Mouse (Mus musculus): ENCODE results near the gene Smim24. TPM values are rescaled to one million over a fixed set of nuclear protein-coding genes. Genes with fewer than 3 reads are reported as not detected.

Smim24 gene
- total RNA-seq, 2 experiments from 2014 or later: 1.9 to 2.0 TPM

DNA sequence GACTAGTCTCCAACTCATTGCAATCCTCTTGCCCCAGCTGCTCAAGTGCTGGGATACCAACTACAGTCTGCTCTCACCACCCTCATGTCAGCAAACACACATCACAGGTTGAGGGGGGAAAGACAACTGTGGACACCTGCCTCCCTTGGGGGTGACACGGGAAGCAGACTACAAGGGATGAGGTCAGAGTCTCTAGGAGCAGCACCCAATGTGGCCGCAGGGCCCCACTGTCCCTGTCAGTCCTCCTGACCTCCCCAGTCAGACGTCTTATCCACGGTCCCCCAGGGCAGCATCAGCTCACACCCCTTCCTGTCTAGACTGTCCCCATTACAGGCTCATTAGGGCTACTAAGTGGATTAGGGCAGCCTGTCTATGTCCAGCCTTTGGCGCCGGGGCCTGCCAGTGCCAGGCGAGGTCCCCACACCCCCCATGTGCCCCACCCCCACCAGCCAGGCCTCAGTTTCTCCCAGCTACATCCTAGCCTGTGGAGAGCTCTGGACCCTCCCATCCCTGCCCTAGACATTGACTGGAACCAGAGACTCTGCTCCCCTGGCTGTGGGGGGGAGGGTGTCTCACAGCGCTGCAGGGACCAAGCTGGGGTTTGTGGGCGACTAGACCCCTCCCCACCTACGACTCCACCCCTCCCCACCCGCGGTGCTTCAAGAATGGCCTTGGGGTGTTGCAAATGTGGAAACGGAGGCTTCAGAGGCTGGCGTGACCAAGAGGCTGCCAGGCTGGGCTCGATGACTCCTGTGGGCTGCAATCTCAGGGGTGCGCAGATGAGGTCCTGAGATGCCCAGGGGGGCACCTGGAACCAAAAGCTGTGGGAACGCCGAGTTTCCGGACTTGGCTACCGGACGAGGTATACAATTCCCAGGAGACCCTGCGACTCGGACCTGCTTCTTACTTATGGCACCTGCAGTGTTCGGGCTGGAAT, 13.9 kb downstream of the Smim24 start:
- intact Hi-C loops (cut with DNase I): no loop called here
- DNase-seq: peak in 1 of 2 experiments; percentile 29

DNA sequence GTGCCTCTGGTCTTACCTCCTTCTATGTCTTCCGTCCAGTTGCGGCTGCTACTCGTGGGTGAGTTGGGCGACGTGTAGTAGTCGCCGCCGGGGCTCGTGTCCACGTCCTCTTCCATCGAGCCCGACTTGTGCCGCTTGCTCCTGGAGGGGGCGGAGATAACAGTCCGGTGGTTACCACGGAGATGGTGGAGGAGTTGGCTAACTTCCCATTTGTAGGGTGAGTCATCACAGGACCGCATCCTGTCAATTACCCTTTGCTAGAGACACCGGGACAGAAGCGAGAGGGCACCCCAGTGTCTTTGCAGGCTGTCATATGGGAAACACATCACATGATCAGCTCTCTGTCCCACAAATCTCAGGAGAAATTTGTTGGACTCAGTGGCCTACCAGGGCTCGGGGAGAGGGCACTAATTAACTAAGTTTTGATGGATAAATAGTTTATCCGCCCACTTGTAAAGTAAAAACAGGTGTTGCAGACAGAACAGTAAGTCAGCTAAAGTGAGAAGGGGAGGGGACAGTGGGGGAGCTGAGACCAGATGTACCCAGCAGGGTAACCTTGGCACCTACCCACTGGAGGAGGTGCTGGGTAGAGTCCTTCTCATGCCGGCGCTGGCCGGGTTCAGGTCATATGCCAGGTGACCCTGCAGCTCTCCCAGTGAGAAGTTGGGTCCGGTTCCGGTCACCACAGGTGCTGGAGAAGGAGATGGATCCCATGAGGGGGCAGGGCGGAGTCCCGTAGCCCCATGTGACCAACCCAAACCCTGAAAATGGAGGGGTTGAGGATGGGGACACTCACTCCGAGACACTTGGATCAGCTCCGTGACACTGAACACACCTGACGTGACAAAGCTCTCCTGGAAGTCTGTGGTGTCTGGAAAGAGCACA, 14.9 kb downstream of the Smim24 start:
- intact Hi-C loops (cut with DNase I): loop anchor here (2.0 kb wide), 1 partner anchor 35 kb away; no protein-coding TSS in a partner anchor

DNA sequence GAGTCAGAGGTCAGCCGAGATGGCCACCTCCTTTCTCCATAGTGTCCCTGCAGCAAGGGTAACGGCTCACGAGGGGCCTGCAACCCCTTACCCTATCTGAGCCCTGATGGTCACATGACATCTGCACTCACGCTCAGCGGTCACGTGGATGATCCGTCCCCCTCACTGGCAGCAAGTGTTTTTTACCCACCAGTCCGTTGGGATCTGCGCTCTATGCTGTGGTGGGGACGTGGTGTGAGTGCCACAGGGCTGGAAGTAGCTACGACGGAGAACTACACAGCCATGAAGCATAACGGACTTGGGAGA, 15.5 kb downstream of the Smim24 start:
- no peak for DNase-seq
- intact Hi-C loops (cut with DNase I): loop anchor here (2.0 kb wide), 1 partner anchor 34 kb away; no protein-coding TSS in a partner anchor

More for the DNA sequence above, 14.9 kb downstream of the Smim24 start:
- peak; percentile 77 to 82 for DNase-seq

DNA sequence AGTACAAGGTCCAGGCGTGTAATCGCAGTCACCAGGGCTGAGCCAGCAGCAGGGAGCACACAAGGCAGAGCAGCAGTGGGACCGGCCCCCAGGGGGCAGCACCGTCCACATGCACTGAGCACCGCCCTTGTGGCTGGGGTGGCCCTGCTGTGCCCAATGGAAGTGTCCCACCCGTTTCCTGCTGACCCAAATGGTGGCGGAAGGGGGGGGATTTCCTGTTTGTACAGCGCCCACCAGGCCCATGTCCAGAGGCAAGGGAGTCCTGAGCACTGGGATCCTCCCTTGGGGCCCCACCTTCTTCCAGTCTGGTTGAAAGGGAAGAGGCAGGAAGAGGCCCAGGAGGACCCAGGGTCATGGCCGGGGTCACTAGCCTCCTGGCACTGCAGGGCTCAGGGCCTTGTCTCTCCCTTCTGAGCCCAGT, 16.0 kb downstream of the Smim24 start:
- intact Hi-C loops (cut with DNase I): loop anchor here (2.0 kb wide), 1 partner anchor 34 kb away; no protein-coding TSS in a partner anchor
- peak; percentile 92 to 93 for DNase-seq

DNA sequence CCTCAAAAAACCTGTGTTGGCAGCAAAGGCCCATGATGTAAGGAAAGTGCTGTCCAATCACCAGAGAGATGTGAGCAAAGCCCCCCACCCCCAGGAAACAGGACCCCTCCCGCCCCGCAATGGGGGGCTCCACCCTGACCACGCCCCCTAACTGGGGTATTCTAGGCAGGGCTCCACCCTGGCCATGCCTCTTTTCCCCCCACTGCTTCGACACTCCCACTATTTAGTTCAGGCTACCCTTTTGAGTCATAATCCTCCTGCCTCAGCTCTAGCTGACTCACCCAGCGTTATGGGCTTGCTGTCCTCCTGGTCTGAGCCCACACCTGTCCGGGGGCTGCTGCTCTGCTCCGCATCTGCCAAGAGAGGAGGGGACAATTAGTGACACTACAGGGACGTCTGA, 16.5 kb downstream of the Smim24 start:
- no peak for DNase-seq
- intact Hi-C loops (cut with DNase I): loop anchor here (2.0 kb wide), 1 partner anchor 33 kb away; no protein-coding TSS in a partner anchor

DNA sequence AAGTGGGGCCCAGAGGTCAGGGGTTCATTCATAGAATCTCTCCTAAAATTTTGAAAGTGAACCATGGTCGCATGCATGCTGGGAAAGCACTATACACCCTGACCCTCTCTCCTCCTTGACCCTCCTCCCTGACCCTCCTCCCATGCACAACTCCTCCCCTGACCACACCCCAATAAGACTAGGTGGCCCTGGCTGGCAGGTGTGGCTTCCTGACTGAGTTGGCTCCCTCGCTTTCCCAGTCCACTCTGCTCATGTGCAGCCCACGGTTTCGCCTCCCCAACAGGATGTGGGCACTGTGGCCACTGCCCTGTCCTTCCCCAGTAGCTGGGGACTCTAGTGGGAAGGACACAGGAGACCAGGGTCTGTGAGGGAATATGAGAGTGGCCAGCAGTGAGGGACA, 17.5 kb downstream of the Smim24 start:
- intact Hi-C loops (cut with DNase I): loop anchor here (2.0 kb wide), 1 partner anchor 14 kb away; no protein-coding TSS in a partner anchor
- peak in 1 of 2 experiments; percentile 23 for DNase-seq

DNA sequence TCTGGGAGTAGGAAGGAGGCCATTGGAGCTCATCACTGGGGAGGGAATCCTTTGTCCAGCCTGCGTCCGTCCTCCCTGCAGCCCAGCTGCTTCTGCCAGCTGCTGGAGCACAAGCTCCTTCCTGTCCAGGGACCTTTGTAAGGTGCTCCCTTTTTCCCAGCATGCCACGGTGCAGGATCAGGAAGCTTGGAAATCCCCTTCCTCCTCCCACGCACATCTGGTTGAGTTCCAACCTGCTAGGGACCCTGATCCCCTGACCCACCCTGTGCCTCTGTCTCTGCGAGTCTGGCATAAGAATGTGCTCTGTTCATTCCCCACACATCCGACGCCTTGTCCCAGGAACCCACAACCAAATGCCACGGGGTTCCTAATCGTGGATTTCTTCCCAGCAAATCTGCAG, 18.1 kb downstream of the Smim24 start:
- DNase-seq: peak; percentile 65 to 69
- intact Hi-C loops (cut with DNase I): loop anchor here (2.0 kb wide), 1 partner anchor 14 kb away; no protein-coding TSS in a partner anchor

DNA sequence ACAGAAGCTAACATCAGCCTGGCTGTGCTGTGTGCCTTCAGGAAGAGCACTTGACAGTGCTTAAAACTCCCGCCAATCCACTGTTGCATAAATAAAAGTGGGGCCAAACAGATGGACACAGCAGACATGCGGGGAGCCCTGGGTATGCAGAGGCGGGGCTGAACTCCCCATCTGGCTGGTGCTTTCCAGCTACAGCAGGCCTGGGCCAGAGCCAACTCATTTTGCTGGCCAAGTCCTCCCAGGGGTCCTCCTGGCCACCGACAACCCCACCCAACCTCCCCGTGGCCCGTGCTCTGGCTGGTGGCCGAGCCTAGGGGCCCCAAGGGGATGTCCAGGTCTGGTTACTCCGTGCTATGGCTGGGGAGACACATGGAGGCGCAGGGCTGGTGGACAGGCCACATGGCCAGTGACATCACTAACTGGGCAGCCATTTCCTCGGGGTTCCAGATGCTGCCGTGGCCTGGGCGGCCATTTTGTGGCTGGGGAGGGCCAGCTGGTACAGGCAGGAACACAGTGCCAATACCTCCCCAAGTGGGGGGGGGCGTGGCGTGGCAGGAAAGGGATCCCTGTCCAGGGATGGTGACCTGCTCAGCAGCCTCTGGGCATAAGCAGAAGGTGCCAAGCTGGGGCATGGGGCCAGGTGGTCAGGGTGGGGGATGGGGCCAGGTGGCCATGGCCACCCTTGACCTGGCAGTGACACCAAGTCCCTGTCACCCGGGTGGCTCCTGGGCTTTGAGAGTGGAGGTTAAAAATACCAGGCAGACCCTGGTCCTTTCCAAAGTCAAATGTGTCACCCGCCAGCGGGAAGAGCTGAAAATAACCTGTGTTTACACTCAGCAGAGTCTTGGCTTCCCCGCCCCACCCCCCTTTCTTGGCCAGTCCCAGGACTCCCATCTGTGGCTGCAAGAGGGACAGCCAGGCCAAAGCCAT, 18.9 kb downstream of the Smim24 start:
- intact Hi-C loops (cut with DNase I): loop anchor here (2.0 kb wide), 1 partner anchor 13 kb away; no protein-coding TSS in a partner anchor
- peak; percentile 94 for DNase-seq

DNA sequence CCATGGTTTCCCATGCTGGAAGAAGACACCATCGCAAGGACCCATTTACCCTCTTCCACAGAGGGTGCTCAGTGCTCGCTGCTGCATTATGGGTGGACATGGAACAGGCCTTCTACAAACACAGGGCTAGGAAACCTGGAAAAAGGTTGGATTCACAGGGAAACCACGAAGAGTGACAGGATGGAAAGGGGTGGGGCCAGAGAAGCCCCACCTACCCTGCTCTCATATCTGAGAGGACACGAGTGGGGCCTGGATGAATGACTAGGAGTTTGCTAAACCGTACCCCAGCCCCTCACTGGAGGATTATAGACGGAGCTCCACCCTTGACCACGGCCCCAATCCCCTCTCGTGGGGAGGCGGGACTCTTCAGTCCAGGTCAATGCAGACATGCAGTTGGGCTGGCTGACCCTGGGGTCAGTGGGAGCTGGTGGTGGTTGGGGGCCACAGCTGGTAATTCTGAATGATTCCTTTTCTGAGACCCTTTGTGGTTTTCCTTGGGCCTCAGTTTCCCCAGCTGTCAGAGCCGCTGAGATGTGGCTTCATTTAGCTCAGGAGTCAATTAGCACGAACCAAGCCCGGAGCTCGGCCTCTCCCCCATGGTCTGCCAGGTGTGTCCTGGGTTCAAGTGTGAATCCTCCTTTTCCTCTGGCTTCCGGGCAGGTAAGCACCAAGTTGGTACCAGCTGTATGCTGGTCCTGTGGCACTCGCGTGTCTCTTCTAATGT, 19.9 kb downstream of the Smim24 start:
- intact Hi-C loops (cut with DNase I): no loop called here
- no peak for DNase-seq

DNA sequence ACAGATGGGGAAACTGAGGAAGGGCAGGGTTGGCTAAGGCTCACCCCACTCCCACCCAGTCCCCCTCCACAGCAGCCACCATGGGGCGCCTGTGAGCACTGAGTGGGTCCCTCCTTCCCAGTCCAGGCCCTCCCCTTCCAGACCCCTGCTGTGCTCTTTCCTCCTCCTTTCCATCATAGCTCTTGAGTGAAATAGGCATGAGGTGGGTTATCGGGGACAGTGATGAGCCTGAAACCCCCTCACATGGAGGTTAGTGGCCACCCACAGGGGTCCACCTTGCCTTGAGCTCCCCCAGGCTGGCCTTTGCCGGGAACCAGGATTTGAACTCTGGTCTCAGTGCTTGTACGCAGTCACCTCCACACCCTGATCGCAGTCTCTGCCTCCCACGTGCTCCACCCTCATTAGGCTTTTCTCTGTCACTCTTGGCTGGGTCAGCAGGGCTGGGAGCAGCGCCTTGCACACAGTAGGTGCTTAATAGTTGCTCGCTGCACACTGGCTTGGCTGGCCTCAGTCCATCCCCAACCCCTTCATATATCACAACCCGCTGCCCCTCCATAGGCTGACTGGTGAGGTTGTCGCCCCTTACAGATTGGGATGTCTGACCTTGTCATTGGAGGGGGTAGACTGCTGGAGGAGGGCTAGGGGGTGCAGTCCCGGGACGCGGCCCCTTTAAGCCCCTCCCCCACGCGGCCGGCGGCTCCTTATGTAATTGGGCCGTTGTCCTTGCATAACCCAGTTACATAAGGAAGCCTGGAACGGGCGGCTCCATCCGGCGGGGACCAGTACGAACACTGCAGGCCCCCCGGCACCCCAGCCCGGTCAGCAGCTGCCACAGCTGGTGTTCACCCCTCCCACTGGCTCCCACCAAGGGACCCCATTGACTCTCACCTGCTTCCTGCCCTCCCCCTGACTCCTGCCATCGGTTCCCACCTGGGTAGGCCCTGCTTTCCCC, 20.7 kb downstream of the Smim24 start:
- peak; percentile 93 to 95 for DNase-seq
- intact Hi-C loops (cut with DNase I): no loop called here

DNA sequence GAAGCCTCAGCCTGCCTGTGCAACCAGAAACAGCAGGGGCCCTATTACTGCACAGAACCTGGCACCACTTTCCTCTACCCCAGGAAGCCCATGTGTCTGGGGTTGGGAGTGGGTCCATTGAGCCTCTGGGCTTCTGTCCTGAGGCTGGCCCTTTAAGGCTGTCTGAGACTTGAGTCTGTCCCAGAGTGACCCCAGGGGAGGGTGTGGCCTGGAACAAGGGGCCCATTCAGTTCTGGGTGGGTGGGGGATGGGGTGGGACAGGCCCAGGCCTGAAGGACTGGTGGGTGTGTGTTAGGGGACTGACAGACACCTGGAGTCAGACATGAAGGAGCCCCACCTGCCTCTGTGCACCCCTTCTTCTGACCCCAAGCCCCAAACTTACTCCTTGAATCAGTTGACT, 21.8 kb downstream of the Smim24 start:
- intact Hi-C loops (cut with DNase I): no loop called here
- DNase-seq: peak; percentile 66 to 75

DNA sequence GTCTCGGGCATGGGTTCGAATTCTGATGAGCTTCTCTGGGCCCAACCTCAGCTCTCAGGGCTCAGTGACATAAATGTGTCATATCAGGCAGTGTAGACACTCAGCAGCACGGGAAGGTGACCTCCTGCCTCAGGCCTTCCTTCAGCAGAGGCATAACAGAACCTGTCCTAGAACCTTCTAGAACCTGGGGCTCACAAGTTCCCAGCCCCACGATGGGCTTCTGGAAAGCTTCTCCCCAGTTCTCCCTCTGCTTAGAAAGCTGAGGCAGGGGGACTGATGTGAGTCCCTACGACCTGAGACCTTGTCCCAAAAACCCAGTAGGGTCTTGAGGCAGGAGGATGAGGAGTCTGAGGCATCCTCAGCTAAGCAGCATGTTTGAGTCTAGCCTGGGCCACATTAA, 22.3 kb downstream of the Smim24 start:
- intact Hi-C loops (cut with DNase I): no loop called here

DNA sequence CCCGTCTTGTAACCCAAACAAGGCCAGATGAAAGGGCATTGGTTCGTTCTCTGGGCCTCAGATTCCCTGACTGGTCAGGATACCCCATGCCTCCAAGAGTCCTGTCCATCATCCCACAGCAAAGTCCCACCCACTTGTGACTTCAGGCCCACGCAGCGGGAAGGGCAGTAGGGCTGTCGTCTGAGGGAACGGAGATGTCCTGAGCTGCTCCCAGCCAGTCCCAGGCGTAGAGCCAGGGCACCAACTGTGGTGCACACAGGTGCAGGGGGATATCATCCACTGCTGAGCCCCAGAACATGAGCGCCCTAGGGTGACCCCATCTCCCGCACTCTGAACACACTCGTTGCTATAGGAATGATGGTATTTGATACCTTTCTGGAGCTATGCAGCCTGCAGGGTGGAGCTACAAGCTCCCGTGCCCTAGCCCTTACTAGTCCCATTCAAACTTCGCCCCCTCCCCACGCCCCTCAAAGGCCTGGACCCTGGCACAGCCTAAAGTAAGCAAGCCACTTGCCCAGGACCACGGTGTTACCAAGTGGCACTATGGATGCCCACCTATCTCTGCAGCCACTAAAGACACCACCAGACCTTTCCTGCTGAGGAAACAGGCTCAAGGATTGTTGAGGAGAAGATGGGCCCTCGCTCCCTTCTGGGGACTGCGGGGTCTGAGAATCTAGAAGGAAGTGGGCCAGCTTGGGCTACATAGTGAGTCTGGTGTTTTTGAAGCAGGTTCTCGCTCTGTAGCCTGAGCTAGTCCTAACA, 22.9 kb downstream of the Smim24 start:
- intact Hi-C loops (cut with DNase I): no loop called here

More for the DNA sequence above, 22.3 kb downstream of the Smim24 start:
- no peak for DNase-seq

DNA sequence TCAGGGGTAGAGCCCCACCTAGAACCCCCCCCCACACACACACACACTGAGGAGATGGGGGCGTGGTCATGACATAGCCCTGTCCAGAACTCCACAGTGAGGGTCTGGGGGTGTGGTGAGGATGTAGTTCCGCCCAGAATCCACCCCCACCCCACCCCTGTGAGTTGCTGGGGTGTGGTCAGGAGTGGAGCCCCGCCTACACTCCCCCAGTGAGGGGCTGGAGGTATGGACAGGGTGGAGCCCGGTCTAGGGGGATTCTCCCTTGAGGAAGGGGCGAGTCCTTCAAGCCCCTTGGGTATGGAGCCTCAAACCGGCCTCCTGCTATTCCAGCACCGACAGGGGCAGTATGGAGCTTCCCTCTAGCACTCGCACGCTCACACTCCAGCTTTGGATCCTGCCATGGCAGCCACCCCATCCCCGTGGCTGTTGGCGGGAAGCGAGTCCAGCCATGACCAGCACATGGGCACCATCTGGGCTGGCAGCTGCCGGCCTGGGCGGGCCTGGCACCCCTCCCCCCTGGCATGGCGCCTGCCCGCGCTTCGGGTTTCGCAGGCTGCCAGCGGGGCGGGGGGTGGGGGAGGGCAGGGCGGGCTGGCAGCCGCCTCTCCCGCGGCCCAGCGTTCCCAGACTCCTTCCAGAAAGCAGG, 23.9 kb downstream of the Smim24 start:
- peak; percentile 88 to 92 for DNase-seq
- intact Hi-C loops (cut with DNase I): no loop called here

More for the DNA sequence above, 22.9 kb downstream of the Smim24 start:
- peak; percentile 60 to 67 for DNase-seq

DNA sequence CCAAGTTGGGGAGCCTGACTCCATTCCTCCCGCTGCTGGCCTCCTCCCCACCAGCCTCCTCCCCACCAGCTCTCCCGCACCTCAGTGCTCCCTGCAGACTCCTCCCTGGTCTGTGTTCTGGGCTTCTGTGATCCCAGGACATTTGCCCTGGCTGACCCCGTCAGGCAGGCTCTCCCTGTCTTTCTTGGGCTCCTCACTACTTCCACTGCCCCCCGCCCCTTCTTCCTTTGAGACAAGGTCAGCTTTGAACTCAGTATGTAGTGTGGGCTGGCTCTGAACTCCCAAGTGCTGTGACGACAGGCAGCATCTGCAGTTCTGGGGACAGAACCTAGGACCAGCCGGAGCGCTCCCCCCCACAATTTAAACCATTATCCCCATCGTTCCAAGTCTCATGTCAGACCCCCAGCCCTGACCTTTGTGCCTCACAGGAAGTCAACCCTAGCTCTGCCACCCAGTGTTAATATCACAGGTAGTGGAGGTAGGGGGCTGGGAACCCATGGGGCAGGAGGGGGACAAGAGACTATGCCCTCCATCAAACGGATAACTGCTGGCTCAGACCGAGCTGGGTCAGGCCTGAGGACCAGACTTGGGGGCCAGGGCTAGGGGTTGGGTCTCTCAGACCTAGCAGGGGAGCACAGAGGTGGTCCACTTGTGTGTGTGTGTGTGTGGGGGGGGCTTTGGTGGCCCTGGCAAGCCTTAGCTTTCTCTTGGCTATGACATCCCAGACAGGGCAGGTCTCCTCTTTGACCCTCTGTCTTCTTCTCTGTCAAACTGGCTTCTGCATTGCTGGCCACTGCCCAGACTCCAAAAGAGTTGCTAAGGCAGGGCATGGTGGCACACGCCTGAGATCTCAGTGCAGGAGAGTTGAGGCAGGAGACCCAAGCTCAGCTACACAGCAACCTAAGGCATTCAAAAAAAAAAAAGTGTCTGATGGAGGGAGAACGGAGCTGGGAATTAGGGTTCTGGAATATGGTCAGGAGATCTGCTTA, 24.7 kb downstream of the Smim24 start:
- peak; percentile 6 to 10 for DNase-seq
- intact Hi-C loops (cut with DNase I): no loop called here
